Mouse (Mus musculus): ENCODE measurements around the gene Edc3.
"Not testable (repeated sequence)": the region's sequence is repeated elsewhere in the genome, so short reads cannot be mapped to it uniquely, and the experiment has no call there.

Gene Edc3

GRCm38 (mm10) chr9:57706496-57706895, 1.8 kb upstream of the Edc3 start:
- no peak for DNase-seq

- peak; percentile 60 for DNase-seq
Measured at GRCm38 (mm10) chr9:57708720-57709274, 457 bp downstream of the Edc3 start.

DNA sequence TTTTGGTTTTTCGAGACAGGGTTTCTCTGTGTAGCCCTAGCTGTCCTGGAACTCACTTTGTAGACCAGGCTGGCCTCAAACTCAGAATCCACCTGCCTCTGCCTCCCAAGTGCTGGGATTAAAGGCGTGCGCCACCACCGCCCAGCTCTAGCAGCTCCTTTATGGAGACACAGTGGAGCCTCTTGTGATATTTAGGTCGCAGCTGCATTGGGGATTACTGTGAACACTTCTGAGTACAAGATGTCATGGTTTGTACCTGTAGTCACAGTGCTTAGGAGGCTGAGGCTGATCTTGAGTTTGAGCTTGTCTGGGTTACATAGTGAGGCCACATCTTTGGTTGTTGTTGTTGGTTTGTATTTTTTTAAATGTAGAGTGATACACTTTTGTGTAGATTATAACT, 1.9 kb downstream of the Edc3 start:
- DNase-seq, result not testable (repeated sequence)

DNA sequence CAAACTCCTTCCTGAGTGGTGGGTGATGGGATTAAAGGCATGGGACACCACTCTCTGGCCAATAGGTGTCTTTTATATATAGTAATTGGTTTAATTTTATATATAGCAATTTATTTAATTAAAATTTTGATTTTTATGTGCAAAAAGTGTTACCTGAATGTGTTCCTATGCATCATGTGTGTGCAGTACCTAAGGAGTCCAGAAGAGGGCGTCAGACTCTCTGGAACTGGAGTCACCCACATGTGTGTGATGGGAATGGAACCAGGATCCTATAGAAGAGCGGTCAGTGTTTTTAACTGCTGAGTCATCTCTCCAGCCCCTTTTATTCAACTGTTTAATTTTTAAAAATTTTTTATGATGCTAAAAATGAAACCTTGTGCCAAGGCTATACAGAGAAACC, 3.9 kb downstream of the Edc3 start:
- no peak for DNase-seq

DNA sequence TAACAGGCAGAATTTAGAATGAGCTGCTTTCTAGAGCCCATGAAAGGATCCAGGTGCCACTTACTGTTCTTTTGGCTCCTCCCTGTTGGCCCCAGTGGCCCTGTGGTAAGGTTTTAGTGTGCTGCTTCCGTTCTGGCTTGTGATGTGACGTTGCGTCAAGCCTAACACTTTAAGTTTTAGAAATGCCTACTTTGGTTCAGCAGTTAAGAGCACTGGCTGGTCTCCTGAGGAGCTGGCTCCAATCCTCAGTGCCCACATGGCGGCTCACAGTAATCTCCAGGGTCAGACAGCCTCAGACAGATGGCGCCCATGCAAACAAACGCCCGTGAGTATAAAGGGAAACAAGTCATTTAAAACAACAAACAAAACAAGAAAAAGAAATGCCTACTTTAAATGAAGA, 10.1 kb downstream of the Edc3 start:
- DNase-seq, result peak; percentile 67

- DNase-seq, result no peak
Measured at GRCm38 (mm10) chr9:57720736-57721135, 12.4 kb downstream of the Edc3 start.

- no peak for DNase-seq
Measured at GRCm38 (mm10) chr9:57722371-57722770, 14.0 kb downstream of the Edc3 start.

GRCm38 (mm10) chr9:57723315-57723715, 15.0 kb downstream of the Edc3 start:
- DNase-seq, result peak; percentile 68

DNA sequence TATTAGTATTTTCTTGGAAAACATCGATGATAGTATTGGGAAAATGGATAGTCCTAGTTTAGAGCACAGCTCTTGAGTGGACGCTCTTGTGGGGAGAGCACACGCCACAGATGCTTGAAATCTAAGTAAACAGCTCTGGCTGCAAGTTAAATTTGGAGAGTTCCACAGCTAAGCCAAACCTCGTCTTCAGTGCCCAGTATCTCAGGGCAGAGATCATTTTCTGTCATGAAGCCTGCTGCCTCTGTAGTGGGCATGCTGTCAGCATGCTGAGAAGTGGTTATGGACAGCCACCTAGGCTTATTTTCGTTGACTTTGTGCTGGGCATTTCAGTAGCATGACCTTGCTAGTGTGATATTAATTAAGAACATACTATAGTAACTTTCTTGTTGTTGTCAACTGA, 15.5 kb downstream of the Edc3 start:
- DNase-seq, result no peak

DNA sequence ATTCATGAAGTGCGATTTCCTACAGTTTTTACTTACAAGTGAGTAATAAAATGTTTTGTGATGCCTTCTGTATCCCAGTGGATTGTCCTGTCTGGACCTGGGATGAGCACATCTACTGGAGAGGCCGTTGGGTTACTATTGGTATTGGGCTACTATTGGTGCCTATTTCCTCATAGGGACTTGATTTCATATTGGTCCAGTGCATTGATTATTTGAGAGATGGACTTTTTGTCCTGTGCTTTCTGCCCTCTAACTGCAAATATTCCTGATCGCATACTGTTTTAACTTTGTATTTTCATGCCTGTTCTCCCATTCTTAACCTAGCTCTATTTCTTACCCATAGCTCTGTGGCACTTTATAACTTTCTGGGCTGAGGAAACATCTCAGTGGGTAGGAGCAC, 16.4 kb downstream of the Edc3 start:
- DNase-seq, result no peak

DNA sequence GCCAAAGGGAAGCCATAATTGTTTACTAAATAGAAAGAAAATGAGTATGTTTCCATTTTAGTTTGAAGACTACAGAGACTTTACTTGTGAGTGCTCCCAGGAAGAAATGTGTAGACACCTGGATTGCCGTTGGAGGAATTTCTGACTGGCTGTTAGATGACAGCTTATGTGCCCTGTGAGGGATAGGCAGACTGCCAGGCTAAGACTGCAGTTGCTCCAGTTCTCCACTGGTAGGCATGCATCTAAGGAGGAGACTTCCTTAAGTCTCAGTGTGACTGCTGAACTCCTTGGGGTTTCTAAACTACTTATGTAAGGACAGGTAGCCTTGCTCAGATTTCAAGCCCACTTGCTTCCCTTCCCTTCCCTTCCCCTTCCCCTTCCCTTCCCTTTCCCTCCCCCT, 20.0 kb downstream of the Edc3 start:
- peak; percentile 66 for DNase-seq

GRCm38 (mm10) chr9:57733606-57734005, 25.3 kb downstream of the Edc3 start:
- DNase-seq, result no peak

DNA sequence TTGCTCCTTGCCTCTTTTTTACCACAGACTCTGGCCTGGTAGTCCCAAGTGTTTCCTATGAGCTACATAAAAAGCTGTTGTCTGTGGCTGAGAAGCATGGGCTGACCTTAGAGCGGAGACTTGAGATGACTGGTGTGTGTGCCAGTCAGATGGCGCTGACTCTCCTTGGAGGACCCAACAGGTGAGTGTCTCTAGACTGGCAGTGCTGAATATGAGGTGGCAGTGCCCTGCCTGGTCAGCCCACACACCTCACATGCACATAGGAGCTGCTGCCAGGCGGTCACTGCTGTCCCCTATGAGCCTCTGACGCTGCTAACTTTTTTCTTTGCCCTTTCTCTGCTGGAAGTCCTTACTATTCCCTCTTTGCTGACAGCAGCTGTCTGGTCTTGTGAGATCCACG, 31.5 kb downstream of the Edc3 start:
- no peak for DNase-seq

DNA sequence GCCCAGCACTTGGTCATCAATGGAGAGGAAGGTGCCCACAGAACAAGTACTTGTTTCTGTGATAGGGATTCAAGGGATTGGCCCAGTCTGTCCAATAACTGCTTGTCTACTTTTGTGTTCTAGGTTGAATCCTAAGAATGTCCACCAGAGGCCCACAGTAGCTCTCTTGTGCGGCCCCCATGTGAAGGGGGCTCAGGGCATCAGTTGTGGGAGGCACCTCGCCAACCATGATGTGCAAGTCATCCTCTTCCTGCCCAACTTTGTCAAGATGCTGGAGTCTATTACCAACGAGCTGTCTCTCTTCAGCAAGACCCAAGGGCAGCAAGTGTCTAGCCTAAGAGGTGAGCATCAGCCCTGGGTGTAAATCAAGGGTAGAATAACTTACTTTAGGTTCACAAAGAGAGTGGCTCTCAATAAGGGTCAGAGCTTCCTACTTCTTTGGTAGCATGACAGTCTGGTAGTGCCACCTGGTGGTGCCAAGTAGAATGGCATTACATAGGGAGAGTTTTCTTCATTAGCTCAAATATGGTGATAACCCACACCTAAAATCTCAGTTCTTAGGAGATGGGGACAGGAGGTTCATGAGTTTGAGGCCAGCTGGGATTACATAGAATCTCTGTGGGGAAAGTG, 36.2 kb downstream of the Edc3 start:
- DNase-seq, result peak; percentile 73

DNA sequence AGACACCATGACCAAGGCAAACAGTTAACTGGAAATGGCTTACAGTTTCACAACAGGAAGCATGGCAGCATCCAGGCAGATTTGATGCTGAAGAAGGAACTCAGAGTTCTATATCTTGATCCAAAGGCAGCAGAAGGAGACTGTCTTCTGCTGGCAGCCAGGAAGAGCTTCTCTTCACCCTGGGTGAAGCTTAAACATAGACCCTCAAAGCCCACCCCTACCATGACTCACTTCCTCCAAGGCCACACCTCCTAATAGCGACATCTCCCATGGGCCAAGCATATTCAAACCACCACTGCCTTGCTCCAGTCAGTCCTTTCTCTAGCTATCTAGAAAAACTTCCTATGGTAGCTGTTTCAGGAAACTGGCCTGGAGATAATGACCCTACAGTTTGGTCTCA, 38.7 kb downstream of the Edc3 start:
- no peak for DNase-seq

- peak; percentile 76 for DNase-seq
Measured at GRCm38 (mm10) chr9:57748137-57748536, 39.8 kb downstream of the Edc3 start.

DNA sequence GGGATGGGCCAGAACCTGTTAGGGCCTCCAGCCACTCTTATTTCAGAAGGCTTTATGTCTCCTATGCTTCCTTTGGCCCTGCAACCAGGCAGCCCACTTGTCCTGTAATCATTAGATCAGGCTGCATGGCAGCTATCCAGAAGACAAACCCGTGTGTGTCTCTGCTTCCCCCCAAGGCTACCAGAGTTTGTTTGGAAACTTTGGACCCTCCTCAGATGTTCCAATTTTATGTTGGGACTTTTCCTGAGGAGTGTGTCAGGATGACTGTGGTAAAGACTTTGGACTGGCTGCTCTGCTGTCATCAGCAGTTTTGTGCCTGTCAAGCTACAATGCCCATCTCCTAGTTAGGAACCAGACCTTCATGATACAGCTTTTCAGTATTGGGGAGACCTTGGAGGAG, 40.5 kb downstream of the Edc3 start:
- DNase-seq, result no peak

DNA sequence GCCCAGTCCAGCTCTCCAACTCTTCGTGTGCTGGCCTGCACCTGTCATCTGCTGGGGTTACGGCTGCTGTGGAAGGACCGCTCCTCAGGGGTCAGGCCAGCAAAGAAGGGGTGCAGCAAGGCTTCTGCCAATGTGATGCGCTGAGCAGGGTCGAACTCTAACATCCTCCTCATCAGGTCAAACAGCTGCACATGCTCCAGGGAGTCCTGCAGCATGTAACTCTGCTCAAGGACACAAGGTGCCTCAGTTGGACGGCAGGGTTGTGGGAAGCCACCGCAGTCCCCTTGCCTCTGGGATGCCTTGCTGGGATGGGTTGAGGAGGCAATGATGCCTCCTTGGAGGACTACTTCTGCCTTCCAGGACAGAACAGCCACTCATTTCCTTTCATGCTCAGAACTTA, 42.6 kb downstream of the Edc3 start:
- no peak for DNase-seq

DNA sequence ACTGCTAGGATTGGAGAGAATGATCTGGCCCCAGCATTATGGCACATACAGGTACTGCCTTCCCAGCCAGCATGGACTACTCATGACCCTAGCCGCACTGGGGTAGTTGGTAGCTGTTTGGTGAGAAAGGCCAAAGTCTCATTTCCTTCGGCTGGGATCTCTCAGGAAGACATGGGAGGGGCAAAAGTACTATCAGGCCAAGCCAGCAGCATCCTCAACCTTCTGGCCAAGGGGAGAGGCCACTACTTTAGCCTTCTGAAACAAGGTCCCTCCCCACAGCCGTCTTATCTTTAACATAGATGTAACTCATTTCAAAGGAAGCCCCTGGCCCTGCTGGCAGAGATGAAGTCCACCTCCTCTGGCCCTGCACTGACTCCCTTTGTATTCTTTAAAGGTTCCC, 49.2 kb downstream of the Edc3 start:
- DNase-seq, result no peak

GRCm38 (mm10) chr9:57758528-57758927, 50.2 kb downstream of the Edc3 start:
- DNase-seq, result peak; percentile 64

GRCm38 (mm10) chr9:57759289-57759688, 50.9 kb downstream of the Edc3 start:
- peak; percentile 91 for DNase-seq

DNA sequence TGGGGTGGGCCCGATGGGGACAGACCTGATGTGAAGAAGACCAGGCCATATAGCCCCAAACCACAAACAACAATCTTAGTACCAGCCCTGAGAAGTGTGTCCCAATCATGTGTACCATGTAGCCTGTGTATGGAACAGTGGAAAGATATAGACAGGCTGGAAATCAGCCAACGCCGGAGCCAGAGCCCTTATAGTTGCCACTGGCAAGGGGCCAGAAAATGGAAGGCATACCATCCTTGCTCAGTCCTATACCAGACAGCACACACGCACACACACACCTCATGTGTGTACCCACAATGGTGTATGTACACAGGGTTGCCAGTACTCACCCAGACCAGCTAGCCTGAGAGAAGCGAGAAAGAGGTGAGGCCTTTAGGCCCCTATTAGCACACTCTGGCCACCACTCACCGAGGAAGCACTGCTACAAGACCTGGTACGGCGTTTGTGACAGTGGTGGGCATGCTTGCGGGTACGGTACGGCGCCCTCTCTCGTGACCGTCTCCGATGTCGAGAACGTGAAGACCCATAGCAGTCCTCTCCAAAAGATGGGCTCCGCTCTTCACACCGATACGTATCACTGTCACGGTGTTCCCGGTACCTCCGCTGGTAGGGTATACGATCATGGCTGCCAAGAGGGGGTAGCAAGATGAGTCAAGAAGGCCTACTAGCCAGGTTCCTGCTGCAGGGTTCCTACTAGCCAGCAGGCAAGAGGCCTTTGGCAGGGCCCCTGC, 52.2 kb downstream of the Edc3 start:
- peak; percentile 56 for DNase-seq

- DNase-seq, result peak; percentile 62
Measured at GRCm38 (mm10) chr9:57761563-57762551, 53.5 kb downstream of the Edc3 start.

All from cerebellum, adult 9-10 months (tissue).